Mouse (Mus musculus): ENCODE data around the gene Dnajc4. TPM values are rescaled to one million over a fixed set of nuclear protein-coding genes. Genes with fewer than 3 reads are reported as not detected.

The Dnajc4 gene
- total and polyA plus RNA-seq, 2 experiments from 2014 or later = 58.5 to 75.2 TPM

DNA sequence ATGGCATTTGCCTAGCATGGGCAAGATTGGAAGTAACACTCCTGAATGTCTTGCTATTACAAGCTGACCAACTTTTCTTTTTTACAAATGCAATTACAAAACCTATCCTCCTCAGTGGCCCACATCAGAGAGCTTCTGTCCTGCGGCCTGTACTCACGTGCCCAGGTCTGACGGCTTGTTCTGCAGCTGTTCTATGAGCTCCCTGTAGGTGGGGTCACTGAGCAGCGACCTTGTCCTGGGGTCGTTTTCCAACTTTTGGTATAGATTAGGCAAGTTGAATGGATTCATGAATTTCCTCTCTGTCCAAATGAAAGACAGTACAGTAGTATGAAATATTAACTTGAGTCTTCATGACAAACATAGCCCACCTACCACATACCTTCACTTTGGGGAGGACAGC lies 41.6 kb upstream of the Dnajc4 start:
- H3K9ac ChIP-seq (replicated peaks; ENCODE audit: low read depth, low read length) = no peak overlapping the region
- no peak overlapping the region for H3K4me3 ChIP-seq (ENCODE audit: low read depth, low read length)
- WGBS = 84% methylated on average over 5 of the region's 5 CpGs
- H3K4me2 ChIP-seq (ENCODE audit: low read depth, low read length) = no peak overlapping the region
- no peak for TF ChIP-seq EP300 (IDR thresholded peaks at IDR 0.05; ENCODE audit: low read depth)
- TF ChIP-seq CTCF (IDR thresholded peaks at IDR 0.05; ENCODE audit: low read depth) = no peak
- peaks cover 62% of the 10 kb centered on the region for H3K36me3 ChIP-seq (replicated peaks; ENCODE audit: control insufficient read depth, insufficient read depth, low read length)
- H3K4me1 ChIP-seq (ENCODE audit: control insufficient read depth, insufficient read depth) = peaks cover 15% of the 10 kb centered on the region
- ATAC-seq (ENCODE audit: insufficient read depth, low read depth) (no peak), DNase-seq (ENCODE audit: low spot score) (no peak)
- H3K9me3 ChIP-seq (replicated peaks; ENCODE audit: control insufficient read depth, low read length) = no peaks in the 10 kb centered on the region
- no peaks in the 10 kb centered on the region for H3K27me3 ChIP-seq (ENCODE audit: control insufficient read depth, insufficient read depth, low read length)
- no peak overlapping the region for H3K27ac ChIP-seq (ENCODE audit: low read depth)

DNA sequence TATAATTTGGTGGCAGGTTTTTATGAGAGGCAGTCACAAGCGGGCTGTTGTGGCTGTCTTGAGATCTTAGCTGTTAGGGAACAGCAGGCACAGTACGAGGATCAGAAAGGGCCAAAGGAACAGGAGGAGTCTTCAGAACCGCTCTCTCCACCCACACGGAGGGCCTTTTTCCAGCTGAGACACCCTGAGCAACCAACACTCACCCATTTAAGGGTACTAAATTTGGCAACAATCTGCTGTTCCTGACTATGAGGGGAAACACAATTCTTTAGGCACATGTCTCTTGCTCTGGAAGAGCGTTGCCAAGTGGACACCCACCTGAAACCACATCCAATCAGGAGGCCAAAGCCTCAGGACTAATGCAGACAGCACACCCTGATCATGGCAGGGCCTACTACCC lies 37.2 kb upstream of the Dnajc4 start:
- peaks cover 95% of the 10 kb centered on the region for H3K36me3 ChIP-seq (replicated peaks; ENCODE audit: control insufficient read depth, insufficient read depth, low read length)
- no peak overlapping the region for H3K9ac ChIP-seq (replicated peaks; ENCODE audit: low read depth, low read length)
- no peak for DNase-seq (ENCODE audit: low spot score)
- H3K27ac ChIP-seq (ENCODE audit: low read depth) = no peak overlapping the region
- 89% methylated on average over 5 of the region's 5 CpGs for WGBS
- no peak for TF ChIP-seq CTCF (IDR thresholded peaks at IDR 0.05; ENCODE audit: low read depth)
- TF ChIP-seq EP300 (IDR thresholded peaks at IDR 0.05; ENCODE audit: low read depth) = no peak
- H3K27me3 ChIP-seq (ENCODE audit: control insufficient read depth, insufficient read depth, low read length) = no peaks in the 10 kb centered on the region
- no peaks in the 10 kb centered on the region for H3K9me3 ChIP-seq (replicated peaks; ENCODE audit: control insufficient read depth, low read length)
- H3K4me3 ChIP-seq (ENCODE audit: low read depth, low read length) = no peak overlapping the region
- no peak overlapping the region for H3K4me2 ChIP-seq (ENCODE audit: low read depth, low read length)
- no peaks in the 10 kb centered on the region for H3K4me1 ChIP-seq (ENCODE audit: control insufficient read depth, insufficient read depth)
- ATAC-seq (ENCODE audit: insufficient read depth, low read depth) = no peak

DNA sequence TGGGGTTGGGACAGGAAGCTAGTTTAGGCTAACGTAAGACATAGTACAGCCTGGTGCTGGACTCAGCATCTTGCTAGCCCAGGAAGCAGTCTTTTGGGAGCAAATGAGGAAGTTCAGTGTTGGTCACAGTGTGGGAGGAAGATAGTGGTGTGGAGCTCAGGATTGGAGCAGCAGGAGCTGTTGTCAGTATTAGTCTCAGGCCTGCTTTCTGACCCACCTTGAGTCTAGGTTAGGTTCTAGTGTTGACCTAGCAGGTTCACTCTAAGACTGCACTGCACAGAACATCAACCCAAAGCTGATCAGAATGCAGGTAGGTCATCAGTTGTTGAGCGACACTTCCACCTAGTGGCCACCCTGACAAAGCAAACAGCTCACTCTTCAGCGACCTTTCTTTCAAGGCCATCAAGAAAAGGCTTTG lies 27.9 kb upstream of the Dnajc4 start:
- 0 out of 2 replicates have a peak overlapping the region, but pooled peaks have one; percentile 40 for H3K27ac ChIP-seq (ENCODE audit: low read depth)
- peak; percentile 73 for ATAC-seq (ENCODE audit: insufficient read depth, low read depth)
- H3K36me3 ChIP-seq (replicated peaks; ENCODE audit: control insufficient read depth, insufficient read depth, low read length) = peaks cover 47% of the 10 kb centered on the region
- TF ChIP-seq EP300 (IDR thresholded peaks at IDR 0.05; ENCODE audit: low read depth) (no peak), CTCF (IDR thresholded peaks at IDR 0.05; ENCODE audit: low read depth) (peak; percentile 84)
- H3K27me3 ChIP-seq (ENCODE audit: control insufficient read depth, insufficient read depth, low read length) = no peaks in the 10 kb centered on the region
- 46% methylated on average over 3 of the region's 3 CpGs for WGBS
- 0 out of 2 replicates have a peak, but pooled peaks cover 5% of the 10 kb centered on the region for H3K4me1 ChIP-seq (ENCODE audit: control insufficient read depth, insufficient read depth)
- H3K4me2 ChIP-seq (ENCODE audit: low read depth, low read length) = no peak overlapping the region
- H3K9me3 ChIP-seq (replicated peaks; ENCODE audit: control insufficient read depth, low read length) = no peaks in the 10 kb centered on the region
- no peak overlapping the region for H3K4me3 ChIP-seq (ENCODE audit: low read depth, low read length)
- no peak overlapping the region for H3K9ac ChIP-seq (replicated peaks; ENCODE audit: low read depth, low read length)
- DNase-seq (ENCODE audit: low spot score) = peak; percentile 73

DNA sequence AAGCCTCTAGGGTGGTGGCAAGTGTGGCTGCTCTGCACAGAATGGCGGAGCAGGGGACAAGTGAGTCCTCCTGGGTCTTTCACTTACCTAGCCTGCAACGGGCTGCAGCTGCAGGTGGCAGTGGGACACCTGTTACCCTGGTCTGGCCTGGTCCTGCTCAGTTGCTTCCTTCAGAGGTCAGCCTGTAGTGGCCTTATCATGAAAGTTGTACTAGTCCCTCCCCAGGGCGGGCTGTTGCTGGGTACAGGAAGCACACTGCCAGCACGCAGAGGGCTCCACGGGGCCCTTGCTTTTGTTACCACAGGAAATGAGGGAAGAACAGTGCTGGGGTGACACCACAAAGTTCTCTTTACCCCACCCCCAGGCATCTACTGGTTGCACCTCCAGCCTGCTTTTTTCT lies 26.8 kb upstream of the Dnajc4 start, which contains the start of gene Fermt3:
Gene Fermt3 (minus strand): TSS at position 279 of the 400 bp plus-strand sequence.
- Histone ChIP-seq H3K4me1 (ENCODE audit: control insufficient read depth, insufficient read depth) (0 out of 2 replicates have a peak, but pooled peaks cover 5% of the 10 kb centered on the region), H3K4me2 (ENCODE audit: low read depth, low read length) (peak within 1 kb of the TSS; percentile 43), H3K36me3 (replicated peaks; ENCODE audit: control insufficient read depth, insufficient read depth, low read length) (peaks cover 37% of the 10 kb centered on the region), H3K27ac (ENCODE audit: low read depth) (peak within 1 kb of the TSS; percentile 40), H3K9me3 (replicated peaks; ENCODE audit: control insufficient read depth, low read length) (no peaks in the 10 kb centered on the region), H3K4me3 (ENCODE audit: low read depth, low read length) (peak within 1 kb of the TSS; percentile 17; the same call in 1 of the 2 replicates), H3K9ac (replicated peaks; ENCODE audit: low read depth, low read length) (0 out of 2 replicates have a peak within 1 kb of the TSS, but pooled peaks have one; percentile 11), H3K27me3 (ENCODE audit: control insufficient read depth, insufficient read depth, low read length) (no peaks in the 10 kb centered on the region)
- TF ChIP-seq EP300 (IDR thresholded peaks at IDR 0.05; ENCODE audit: low read depth) (no peak), CTCF (IDR thresholded peaks at IDR 0.05; ENCODE audit: low read depth) (no peak)
- peak; percentile 47 for ATAC-seq (ENCODE audit: insufficient read depth, low read depth)
- WGBS = 54% methylated on average over 5 of the region's 5 CpGs
- DNase-seq (ENCODE audit: low spot score) = peak; percentile 14

DNA sequence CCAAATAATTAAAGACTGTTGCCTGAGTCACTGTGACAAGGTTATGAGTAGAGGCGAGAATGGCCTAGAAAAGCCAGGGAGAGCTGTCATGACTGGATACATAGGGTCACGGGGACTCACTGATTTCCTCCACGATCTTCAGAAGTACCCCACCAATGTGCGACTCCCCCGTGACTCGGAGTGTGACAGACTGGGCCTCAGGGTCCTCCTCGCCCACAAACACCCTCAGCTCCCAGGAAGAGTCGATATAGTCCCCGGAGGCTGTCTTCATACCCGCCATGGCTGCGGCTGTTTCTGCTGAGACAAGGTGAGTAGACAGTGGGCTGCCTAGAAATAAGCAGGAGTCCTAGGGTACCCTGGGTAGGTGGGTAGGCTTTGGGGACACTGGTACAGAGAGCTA lies 26.2 kb upstream of the Dnajc4 start:
- H3K27ac ChIP-seq (ENCODE audit: low read depth) = peak overlapping the region; percentile 32
- TF ChIP-seq CTCF (IDR thresholded peaks at IDR 0.05; ENCODE audit: low read depth) (no peak), EP300 (IDR thresholded peaks at IDR 0.05; ENCODE audit: low read depth) (no peak)
- H3K9ac ChIP-seq (replicated peaks; ENCODE audit: low read depth, low read length) = 0 out of 2 replicates have a peak overlapping the region, but pooled peaks have one; percentile 5
- no peaks in the 10 kb centered on the region for H3K27me3 ChIP-seq (ENCODE audit: control insufficient read depth, insufficient read depth, low read length)
- peak overlapping the region; percentile 43 for H3K4me2 ChIP-seq (ENCODE audit: low read depth, low read length)
- ATAC-seq (ENCODE audit: insufficient read depth, low read depth) (no peak), DNase-seq (ENCODE audit: low spot score) (no peak)
- no peaks in the 10 kb centered on the region for H3K9me3 ChIP-seq (replicated peaks; ENCODE audit: control insufficient read depth, low read length)
- H3K4me3 ChIP-seq (ENCODE audit: low read depth, low read length) = peak overlapping the region; percentile 17; the same call in 1 of the 2 replicates
- peaks cover 31% of the 10 kb centered on the region for H3K36me3 ChIP-seq (replicated peaks; ENCODE audit: control insufficient read depth, insufficient read depth, low read length)
- 0 out of 2 replicates have a peak, but pooled peaks cover 5% of the 10 kb centered on the region for H3K4me1 ChIP-seq (ENCODE audit: control insufficient read depth, insufficient read depth)
- WGBS = 84% methylated on average over 11 of the region's 11 CpGs

Data from heart, postnatal 0 days (tissue).